Mouse (Mus musculus): Measurements from ENCODE around the gene Rab31.
A peak's percentile ranks its signal among the peaks of the same experiment; 100 is the strongest.

Rab31 gene

DNA sequence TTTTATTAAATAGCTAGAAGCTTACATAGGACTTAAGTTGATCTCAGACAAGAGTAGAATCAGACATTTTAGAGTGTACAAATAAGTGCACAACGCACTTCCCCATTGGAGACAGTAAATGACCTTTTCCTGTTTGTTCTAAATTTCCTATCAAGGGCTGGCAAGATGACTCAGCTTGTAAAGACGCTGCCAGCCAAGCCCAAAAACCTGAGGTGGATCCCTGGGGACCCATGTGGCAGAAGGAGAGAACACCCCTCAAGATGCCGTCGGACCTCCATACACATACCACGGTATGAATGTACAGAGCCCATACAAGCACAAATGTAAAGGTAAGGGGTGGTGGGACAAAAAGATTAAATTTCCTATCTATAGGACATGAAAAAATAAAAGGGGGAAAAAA, 35.4 kb downstream of the Rab31 start:
- DNase-seq = no peak

DNA sequence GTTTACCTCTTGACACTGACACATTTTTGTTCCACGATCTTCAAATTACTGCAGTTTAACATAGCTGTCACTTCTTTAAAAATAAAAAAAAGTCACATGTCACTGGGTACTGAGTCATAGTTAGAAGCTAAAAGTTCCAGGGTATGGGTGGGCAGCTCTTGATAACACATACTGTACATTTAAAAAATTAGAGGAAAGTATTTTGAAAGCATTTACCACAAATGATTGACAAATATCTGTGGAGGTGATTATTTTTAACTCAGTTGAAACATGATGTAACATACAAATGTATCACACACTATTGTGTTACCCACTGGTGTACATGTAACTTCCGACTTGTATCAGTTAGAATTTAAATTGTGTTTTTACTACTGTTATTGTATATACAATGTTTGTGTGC, 37.5 kb downstream of the Rab31 start:
- DNase-seq = no peak

DNA sequence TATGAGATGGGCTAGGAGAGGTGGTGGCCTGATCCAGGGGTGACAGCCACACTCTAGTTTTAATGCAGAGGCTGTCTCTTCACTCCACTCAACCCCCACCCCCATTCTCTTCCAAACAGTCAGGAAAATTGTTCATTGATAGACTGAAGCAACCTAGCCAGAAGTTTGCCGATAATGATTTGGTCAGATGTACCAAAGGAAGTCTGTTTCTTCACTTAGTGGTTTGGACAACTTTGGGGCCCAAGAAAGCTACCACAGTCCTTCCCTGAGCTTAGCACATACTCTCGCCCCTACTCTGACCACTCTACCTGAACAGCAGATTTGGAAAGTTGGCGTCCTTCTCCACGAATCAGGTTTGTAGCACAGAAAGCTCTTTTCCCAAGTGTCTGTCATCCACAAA, 39.9 kb downstream of the Rab31 start:
- no peak for DNase-seq

DNA sequence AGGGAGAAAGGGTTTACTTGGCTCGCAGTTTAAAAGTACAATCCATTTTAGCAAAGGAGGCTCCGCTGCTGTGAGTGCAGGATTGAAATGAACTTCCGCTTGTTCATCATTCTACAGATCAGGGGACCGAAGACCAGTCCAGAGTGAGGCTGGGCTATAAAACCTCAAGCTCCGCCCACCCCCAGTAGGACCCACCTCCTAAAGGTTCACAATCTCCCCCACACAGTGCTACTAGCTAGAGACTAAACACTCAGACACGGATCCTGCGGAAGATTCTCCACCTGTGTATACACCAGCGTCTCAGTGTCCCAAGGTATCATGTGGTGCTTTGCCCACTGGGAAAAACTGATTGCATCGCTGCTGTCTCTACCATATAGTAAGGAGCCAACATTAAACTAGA, 40.8 kb downstream of the Rab31 start:
- no peak for DNase-seq

DNA sequence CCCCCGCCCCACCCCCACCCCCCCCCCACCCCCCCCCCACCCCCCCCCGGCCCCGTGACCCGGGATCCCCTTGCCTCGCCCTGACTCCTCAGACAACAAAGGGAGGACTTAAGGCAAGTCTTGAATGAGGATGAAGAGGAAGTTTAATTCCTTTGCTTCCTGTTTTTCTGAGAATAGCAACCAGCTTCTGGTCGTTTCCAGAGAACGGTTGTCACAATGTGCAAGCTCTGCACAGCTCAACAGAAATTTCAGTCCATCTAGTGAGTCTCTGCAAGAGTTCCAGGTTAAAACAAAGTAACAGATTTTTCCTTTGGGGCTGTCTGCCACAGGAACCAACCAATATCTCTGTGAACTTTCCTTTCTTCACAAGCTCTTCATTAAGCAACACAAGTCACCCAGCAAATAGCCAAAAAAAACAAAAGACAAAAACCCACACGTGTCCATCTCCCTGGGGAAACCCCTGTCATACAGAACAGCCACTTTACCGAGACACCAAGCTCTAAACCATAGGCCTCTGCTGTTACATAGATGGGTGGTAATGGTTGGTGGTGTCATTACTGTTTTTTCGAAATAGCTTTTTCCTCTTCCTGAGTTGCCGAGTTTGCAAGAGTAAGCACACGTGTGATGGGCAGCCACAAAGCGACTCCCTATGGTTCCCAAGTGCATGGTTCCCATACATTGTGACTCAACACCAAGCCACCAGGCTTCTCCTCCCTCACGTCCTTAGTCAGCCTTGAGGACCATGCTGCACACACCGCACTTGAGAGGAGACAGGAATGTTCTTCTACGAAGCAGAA, 42.4 kb downstream of the Rab31 start:
- DNase-seq = no peak

DNA sequence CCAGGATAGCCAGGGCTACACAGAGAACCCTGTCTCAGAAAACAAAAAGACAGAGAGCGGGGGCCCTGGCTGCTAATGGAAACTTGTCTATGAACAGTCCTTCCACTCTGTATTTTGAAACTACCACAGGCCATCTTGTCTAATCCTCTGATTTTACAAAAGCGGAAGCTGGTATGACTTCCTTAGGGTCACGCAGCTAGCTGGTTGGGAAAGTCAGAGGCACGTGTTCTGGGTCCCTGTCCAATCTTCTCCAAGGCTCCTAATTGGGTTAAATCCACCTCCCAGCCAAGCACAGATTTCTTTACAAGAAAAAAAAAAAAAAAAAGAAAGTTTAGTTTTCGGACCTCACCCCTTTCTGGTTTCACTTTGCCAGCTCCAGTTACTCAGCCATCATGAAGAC, 45.8 kb downstream of the Rab31 start:
- DNase-seq = no peak

DNA sequence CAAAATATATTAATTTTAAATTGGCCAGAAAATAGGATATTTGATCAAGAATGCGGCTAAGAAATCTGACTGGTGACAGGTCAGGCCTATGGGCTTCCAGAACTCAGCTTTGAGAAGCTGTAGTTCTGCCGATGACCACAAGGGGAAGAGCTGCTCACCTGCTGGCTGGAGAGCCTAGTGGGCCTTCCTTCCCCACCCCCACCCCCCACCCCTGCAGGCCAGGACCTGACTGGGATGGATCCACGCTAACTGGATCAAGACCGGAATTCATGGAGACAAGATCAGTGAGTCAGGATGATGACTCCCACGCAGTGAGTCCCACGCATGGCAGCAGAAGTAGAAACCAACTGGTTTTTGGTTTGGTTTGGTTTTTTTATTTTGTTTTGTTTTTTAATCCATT, 46.3 kb downstream of the Rab31 start:
- DNase-seq = no peak

DNA sequence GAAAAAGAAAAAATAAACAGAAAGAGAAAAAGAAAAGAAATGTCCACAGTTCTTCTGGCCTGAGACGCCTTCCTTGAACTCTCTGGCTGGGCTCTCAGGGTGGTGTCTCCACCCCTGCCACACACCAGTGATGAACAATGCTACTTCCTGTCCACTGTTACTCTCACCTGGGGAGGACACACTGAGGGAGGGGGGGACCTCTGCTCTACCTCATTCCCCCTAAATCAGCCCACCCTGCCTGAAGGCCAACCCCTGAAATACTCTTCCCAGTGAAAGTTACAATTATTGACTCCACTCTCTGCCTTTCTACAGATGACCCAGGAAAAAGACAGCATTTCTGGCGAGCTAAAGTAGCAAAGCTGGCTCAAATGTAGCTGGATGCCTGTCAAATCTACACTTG, 46.7 kb downstream of the Rab31 start:
- no peak for DNase-seq

DNA sequence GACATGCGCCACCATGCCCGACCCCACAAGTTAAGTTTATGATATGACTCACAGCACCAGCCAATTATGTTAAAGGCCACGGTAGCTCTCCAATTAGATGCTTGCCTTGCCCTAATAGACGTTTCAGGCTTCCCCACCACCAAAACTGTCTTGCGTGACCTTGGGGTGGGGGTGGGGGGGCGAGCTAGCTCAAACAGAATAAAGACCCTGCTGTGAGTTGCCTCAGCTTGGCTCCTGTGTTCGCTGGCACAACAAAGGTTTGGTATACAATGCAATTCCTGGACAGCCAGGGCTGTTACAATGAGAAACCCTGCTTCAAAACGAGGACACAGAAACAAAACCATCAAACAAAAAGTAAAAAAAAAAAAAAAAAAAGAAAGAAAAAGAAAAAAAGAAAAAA, 47.2 kb downstream of the Rab31 start:
- DNase-seq = no peak

DNA sequence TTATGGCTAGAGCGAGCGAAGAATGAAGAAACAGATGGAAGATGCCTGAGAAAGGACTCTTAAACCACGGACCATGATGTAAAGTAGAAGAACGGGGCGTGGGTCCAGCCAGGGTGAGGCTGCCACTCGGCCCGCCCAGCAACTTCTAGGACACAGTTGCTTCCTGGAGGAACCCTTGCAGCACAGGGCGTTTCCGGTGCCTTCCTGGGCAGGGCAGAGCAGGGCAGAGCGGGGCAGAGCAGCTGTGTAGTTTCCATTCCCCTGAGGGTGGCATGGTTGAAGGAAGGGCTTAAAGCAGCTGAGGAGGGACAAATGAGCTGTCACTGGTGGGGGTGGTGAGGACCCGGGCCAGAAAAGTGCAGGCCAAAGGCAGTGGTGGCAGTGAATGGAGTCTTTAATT, 48.3 kb downstream of the Rab31 start:
- peak; percentile 30 to 54 for DNase-seq

DNA sequence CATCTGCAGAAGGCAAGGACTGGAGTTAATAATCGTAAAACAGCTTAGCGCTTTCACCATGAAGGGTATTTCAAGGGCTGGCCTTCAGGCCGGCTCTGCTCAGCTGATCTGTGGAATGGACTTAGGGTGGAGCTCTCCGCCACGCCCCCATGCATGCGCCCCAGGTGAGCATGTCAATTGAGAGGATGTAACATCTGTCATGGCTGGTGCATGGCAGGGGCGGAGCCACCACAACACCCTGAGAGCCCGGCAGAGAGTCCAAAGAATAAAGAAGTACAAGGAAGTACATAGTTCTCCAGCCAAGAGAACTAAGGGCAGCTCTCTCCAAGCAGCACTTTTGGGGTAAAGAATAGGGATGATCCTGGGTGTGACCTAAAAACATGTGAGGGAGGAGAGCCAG, 48.9 kb downstream of the Rab31 start:
- peak in 1 of 2 experiments; percentile 33 for DNase-seq

DNA sequence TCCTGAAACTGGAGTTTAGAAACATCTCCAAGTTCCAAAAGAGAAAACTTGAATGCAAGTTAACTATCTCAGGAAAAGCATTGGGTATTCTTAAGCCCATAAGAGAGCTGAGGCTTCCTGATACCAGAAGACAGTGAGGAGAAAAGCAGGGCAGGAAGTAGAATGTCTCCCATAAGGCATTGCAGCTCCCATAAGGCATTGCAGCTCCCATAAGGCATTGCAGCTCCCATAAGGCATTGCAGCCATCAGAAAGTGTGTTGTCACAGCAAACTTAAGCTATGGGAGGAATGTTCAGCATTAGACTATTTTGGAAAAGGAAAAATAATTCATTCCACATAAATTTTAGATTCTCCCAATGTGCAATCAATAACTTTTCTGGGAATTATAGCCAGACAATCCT, 51.2 kb downstream of the Rab31 start:
- no peak for DNase-seq

DNA sequence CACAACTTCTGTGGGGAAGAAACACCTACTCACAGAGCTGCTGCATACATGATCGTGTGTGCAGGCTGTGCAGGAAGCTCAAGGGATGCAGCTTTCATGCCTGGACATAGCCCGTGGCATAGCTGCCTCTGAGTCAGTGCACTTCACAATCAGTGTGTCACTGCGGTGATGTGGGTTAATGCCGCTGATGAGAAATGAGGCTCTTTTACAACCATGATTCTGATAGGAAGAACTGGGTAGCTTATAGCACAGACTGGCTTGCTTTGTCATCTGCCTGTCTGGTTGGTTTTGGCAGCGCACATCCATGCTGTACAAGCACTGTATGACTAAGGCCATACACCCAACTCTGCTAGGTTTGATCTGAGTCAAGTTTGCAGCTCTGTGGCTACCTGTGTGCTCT, 52.7 kb downstream of the Rab31 start:
- DNase-seq = no peak

DNA sequence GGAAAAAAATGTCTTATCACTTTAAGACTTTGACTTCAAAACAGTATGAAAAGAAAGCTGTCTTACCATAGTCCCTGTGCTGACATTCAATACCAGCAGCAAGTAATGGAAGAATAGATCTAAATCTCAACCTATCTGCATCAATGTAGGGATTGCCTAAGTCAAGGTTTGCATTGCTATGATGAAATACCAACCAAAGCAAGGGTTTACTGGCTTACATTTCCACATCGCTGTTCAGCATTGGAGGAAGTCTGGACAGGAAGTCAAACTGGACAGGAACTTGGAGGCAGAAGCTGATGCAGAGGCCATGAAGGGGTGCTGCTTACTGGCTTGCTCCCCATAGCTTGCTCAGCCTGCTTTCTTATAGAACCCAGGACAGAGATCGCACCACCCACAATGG, 54.0 kb downstream of the Rab31 start:
- no peak for DNase-seq

DNA sequence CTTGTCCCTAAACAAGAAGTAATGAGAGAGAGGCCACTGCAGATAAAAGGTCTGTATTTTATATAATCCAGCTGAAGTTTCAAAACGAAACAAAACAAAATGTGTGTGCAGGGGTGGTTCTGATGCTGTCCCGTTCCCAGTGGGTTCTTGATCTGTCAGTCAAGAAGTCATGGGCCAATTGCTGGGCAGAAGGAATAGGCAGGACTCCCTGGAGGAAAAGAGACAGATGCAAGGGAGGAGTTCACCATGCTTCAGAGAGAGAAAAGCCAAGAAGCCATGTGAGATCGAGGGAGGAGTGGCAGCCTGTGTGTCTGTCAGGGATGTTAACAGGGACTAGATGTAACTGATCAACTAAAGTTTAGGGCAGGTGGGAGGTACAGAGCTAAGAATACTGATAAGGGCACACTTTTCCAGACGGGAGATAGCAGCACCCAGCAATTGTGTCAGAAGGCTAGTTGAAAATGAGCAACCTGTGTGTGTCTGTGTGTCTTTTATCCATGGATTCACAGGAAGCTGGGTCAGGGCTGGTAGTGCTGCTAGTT, 54.8 kb downstream of the Rab31 start:
- no peak for DNase-seq

DNA sequence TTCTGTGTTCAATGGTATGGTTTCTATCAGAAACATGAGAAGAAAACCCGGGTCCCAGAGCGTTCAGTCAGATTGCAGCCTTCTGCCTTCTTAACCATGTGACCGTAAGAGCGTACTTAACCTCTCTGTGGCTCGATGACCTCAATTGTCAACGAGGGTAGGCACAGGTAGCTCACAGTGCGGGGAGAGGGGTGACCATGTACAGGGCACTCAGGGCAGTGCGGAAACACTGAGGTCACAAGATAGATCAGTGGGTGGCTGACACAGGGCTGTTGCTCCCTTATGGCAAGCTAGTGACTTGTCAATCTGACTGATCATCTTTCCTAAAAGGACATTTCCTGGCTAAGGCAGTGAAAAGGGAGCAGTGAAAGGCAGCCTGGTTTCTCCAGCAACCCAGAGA, 58.5 kb downstream of the Rab31 start:
- no peak for DNase-seq

DNA sequence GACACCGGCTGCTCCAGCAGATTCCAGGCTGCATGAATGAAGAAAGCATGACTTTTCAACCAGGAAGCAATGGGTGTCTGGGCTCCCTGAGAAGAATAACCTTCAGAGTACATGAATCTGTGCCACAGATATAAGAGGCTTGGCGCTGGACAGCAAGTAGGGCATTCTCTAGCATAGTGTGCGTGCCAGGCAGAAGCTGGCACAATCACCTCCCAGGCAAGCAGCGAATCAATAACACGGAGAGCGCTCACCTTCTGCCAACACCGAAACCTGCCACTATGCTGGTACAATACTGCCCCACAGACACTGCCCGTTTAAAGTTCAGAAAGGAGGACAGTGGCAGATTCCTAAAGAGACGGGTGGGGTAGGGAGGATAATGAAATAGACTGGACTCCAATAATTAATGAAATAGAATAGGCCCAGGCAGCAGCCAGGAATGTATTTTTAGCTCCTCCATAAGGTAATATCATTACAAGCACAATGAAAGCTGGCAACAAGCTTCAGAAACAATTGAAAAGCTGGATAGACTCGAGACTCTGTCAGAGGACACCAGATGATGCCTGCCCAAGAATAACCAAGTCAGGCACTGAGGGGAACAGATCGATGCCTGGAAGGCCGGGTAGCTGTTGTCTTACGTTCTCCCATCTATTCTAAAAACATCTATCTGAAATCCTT, 59.6 kb downstream of the Rab31 start:
- DNase-seq = no peak

DNA sequence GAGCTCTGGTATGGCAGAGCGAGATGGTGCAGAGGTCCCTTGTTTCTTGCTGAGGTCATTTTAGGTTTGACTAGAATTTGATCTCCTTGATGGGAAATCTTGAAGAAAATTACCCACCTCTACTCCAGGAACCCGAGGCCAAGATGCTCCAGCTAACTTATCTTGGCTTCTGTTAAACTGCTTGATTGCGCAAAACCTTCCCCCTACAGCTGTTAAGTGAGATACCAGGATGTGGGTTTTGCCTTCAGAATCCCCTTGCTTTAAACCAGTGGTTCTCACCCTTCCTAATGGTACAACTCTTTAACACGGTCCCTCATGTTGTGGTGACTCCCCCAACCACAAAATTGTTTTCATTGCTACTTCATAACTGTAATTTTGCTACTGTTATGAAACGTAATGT, 60.8 kb downstream of the Rab31 start:
- no peak for DNase-seq

DNA sequence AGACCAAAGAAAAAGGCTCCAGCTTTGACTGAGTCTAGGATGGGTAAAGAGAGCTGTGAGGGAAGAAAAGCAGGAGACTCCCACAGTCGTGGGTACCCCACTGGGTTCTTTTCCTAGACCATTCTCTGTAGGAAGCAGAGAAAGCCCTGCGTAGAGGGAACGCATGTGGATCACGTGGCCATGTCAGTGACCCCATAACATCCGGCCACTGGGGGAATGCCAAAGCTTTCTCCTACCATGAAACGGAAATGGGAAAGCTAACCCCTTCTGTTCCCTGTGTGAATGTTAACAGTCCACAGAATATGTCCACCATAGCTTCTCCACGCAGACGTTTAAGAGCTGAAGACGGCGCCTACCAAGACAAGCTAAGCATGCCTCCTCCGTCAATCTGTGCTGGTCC, 62.0 kb downstream of the Rab31 start:
- peak; percentile 53 to 64 for DNase-seq

DNA sequence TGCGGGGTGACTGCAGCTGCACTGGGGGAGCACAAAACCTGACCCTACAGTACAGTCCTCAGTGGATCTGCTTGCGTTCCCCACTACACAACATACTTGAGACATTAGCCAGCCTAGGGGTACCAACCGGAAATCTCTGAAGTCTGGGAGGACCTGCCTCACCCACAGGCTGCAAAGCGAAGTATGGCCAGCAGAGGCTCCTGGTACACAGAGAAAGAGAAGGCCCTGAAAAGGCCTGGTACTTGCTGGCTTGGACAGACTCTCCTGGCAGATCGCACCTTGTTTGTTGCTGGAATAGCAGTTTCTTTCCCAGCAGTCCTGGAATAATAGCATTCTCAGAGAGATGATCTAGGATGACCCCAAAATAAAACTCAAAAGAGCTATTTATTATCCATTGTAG, 66.3 kb downstream of the Rab31 start:
- peak; percentile 81 to 85 for DNase-seq

DNA sequence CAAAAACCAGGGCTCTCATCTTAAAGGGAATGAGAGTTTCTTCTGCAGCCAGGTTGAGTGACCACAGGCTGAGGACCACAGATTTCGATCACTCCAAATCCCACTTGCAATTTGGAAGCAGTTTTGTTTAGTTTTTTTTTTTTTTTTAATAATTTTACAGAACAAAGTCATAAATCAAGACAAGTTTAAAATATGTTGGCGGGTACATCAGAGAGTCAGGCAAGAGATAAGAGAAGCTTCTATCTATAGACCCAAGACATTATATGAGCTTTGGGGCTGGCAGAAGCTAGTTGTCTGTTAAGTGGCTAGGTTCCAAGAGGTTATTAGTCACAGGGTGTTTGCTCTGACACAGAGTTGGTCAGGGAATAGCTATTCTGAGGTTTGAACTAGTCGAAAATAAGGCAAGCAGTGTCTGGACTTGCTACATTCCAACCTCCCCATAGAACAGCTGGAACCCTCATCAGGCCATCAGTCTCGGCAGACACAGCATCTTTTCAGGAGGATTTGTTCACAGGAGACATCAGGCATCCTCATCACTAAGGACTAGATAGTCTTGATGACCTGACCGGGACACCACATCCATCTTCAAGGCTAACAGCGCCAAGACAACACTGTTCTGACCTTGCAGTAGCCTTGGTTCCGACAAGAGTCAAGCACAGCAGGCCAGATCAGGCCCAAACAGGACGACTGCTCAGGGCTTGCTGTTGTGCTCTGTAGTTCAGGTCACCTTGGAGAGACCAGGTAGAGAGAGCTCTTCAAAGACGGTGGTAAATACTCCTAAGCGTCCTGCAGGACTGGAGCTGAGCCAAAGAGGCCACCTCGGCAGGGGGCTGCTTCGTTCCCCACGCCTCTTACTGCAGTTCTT, 68.8 kb downstream of the Rab31 start:
- DNase-seq = no peak

DNA sequence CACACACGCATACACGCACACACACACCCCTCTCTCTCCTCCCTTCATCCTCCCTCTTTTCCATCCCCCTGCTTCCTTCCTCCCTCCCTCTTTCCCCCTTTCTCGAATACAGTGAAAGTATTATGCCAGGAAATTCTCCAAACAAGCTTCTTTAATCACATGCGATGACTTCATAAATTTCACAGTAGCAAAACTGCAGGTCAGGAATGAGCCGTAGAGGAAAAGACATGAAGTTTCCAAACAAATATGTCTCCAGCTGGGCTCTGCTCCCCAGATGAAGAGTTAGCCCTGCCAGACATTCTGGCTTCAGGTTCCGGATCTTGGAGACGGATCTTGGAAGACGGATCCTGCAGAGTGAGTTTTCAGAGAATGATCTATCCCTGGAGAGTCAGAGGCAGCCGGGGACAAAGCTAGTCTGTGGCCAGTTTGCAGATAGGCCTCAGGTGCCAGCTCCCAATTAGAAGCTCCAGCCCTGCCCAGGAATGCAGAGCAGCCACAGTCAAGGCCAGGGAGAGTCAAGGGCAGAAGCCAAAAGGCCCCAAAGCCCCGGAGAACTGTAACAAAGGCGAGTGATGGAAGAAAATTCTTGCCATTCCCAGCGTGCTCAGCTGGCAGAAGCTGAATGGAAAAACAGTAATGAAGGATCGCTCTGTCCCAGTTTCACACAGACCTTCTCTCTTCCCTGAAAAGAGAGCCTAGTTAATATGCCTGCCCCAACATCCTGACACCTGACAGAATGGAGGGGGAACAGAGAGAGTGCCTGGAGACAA, 70.6 kb downstream of the Rab31 start:
- peak; percentile 57 to 73 for DNase-seq

DNA sequence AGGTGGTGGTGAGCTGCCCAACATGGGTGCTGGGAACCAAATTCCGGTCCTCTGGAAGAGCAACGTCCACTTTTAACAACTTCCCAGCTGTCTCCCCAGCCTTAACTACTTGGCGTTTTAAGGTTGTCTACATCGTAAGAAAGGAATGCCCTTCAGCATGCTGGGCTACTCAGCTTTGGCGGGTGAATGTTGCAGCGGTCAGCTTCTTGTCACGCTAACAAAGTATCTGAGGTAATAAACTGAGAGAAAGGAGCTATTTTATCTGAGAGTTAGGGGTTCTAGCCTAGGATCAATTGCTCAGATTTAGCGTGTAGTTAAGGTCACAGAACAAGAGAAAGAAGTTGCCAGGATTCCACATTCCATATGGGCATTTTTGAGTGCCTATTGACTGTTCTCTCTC, 71.2 kb downstream of the Rab31 start:
- DNase-seq = peak in 1 of 2 experiments; percentile 28

All from kidney, postnatal 4 days (tissue).